Comparison of ENCODE assay signal across 17 mouse cellular contexts in the genomic region with DNA sequence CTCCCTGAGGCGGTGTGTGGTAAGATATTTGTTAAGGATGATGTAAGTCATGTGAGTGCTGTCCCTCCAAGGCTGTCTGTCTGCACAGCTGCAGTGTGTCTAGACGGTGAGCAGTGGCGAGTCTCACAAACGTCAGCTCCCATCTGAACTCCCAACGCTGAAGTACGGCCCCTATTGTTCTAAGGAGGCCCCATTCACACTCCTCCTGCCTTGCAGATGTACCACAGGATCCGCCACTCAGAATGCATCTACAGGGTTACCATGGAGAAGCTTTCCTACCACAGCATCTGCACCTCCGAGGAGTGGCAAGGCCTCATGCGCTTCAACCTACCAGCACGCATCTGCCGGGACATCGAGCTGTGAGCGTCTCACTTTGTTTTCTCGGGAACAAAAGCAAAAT. TPM values are rescaled to one million over a fixed set of nuclear protein-coding genes. Genes with fewer than 3 reads are reported as not detected.
DNase-seq lines count a peak whose midpoint lies in the region; ATAC-seq and TF ChIP-seq lines count a peak whose summit lies in the region.
"Had no signal": no experiment of that assay in that cellular context is flagged by ENCODE, and none has a peak within 500 bp of the region (broad histone marks: within the 10 kb centered on the region; RNA-seq: fewer than 3 reads in every experiment).

No protein-coding gene starts in this region.

- no peak overlapping the region for H3K27ac ChIP-seq in neural tube, embryonic 12.5 days
- peak overlapping the region; percentile 53; the same call in 1 of the 2 replicates for H3K27ac ChIP-seq in forebrain, embryonic 12.5 days
- peak overlapping the region; percentile 35; the same call in 1 of the 2 replicates for H3K27ac ChIP-seq in midbrain, embryonic 11.5 days (ENCODE audit: low read depth, low read length)
- no peak overlapping the region for H3K27ac ChIP-seq in gastrocnemius, adult 2 months
- H3K27ac ChIP-seq: heart, adult 2 months; liver, embryonic 14.5 days; stomach, postnatal 0 days had no signal

- intact Hi-C loops in gastrocnemius, adult 2 months (cut with DNase I): no loop called here

- no peak overlapping the region for H3K4me3 ChIP-seq in neural tube, embryonic 12.5 days
- no peak overlapping the region for H3K4me3 ChIP-seq in forebrain, embryonic 12.5 days (replicated peaks)
- H3K4me3 ChIP-seq in midbrain, embryonic 11.5 days (ENCODE audit: low read depth, low read length): no peak overlapping the region
- H3K4me3 ChIP-seq in gastrocnemius, adult 2 months: no peak overlapping the region
- H3K4me3 ChIP-seq: heart, adult 2 months; megakaryocyte, embryonic 14.5 days had no signal

- WGBS in neural tube, embryonic 12.5 days: 38% methylated on average over 14 of the region's 14 CpGs
- 45% methylated on average over 14 of the region's 14 CpGs for WGBS in forebrain, embryonic 12.5 days
- 50% methylated on average over 14 of the region's 14 CpGs for WGBS in midbrain, embryonic 11.5 days

- no peak for TF ChIP-seq CTCF in gastrocnemius, adult 2 months (IDR thresholded peaks at IDR 0.05)

- no peaks in the 10 kb centered on the region for H3K9me3 ChIP-seq in neural tube, embryonic 12.5 days
- no peaks in the 10 kb centered on the region for H3K9me3 ChIP-seq in forebrain, embryonic 12.5 days
- no peaks in the 10 kb centered on the region for H3K9me3 ChIP-seq in midbrain, embryonic 11.5 days (ENCODE audit: control insufficient read depth, low read length)
- H3K9me3 ChIP-seq: megakaryocyte, embryonic 14.5 days had no signal

- H3K27me3 ChIP-seq in neural tube, embryonic 12.5 days (replicated peaks): no peaks in the 10 kb centered on the region
- no peaks in the 10 kb centered on the region for H3K27me3 ChIP-seq in forebrain, embryonic 12.5 days
- no peaks in the 10 kb centered on the region for H3K27me3 ChIP-seq in midbrain, embryonic 11.5 days (ENCODE audit: control insufficient read depth, insufficient read depth, low read length)

- H3K36me3 ChIP-seq in neural tube, embryonic 12.5 days: peaks cover 7% of the 10 kb centered on the region
- H3K36me3 ChIP-seq in forebrain, embryonic 12.5 days (replicated peaks): no peaks in the 10 kb centered on the region
- H3K36me3 ChIP-seq in midbrain, embryonic 11.5 days (ENCODE audit: control insufficient read depth, insufficient read depth, low read length): no peaks in the 10 kb centered on the region

- H3K4me2 ChIP-seq in neural tube, embryonic 12.5 days (replicated peaks): no peak overlapping the region
- no peak overlapping the region for H3K4me2 ChIP-seq in forebrain, embryonic 12.5 days
- H3K4me2 ChIP-seq in midbrain, embryonic 11.5 days: no peak overlapping the region

- 0 out of 2 replicates have a peak, but pooled peaks have one; percentile 50 for ATAC-seq in neural tube, embryonic 12.5 days (ENCODE audit: low FRiP score, low read depth)
- peak; percentile 75 for ATAC-seq in forebrain, embryonic 12.5 days (ENCODE audit: low FRiP score)
- peak; percentile 76 for ATAC-seq in midbrain, embryonic 11.5 days (ENCODE audit: low FRiP score)
- ATAC-seq: CD4-positive, CD25-positive, alpha-beta regulatory T cell, adult 4 months; inflammation-experienced regulatory T-cells, adult 6 months; lung, postnatal 0 days had no signal

- no peak overlapping the region for H3K9ac ChIP-seq in neural tube, embryonic 12.5 days
- H3K9ac ChIP-seq in forebrain, embryonic 12.5 days: no peak overlapping the region
- H3K9ac ChIP-seq in midbrain, embryonic 11.5 days (ENCODE audit: low read length): 0 out of 2 replicates have a peak overlapping the region, but pooled peaks have one; percentile 11
- H3K9ac ChIP-seq: liver, embryonic 14.5 days had no signal

- H3K4me1 ChIP-seq in neural tube, embryonic 12.5 days: peaks cover 6% of the 10 kb centered on the region; the same call in 1 of the 2 replicates
- peaks cover 9% of the 10 kb centered on the region for H3K4me1 ChIP-seq in forebrain, embryonic 12.5 days
- H3K4me1 ChIP-seq in midbrain, embryonic 11.5 days (ENCODE audit: control insufficient read depth, insufficient read depth, low read length): peaks cover 7% of the 10 kb centered on the region
- H3K4me1 ChIP-seq: megakaryocyte, embryonic 14.5 days had no signal

- DNase-seq in neural tube, embryonic 10.5 days (ENCODE audit: extremely low spot score, low spot score): no peak
- DNase-seq in midbrain, embryonic 11.5 days (ENCODE audit: low spot score, missing footprints): peak; percentile 81
- DNase-seq in spleen, postnatal 10 days (ENCODE audit: low spot score in 2 of 2): no peak
- DNase-seq in adipocyte (ENCODE audit: low spot score): no peak
- no peak for DNase-seq in gastrocnemius, adult 2 months
- DNase-seq: cerebellum, adult 8-10 months; heart, adult 2 months; layer of hippocampus, postnatal 36 days; thymus, postnatal 14 days had no signal

RNA-seq across cellular contexts. Expression of a gene that starts 26.5 kb away (rescaled TPM):
- polyA plus RNA-seq in neural tube, embryonic 12.5 days (2016; fragmentation: Nextera tagmentation; extraction: Ambion mirVana): 2.4 and 2.6 TPM in 2 replicates
- polyA plus RNA-seq in forebrain, embryonic 12.5 days (2016; fragmentation: Nextera tagmentation; extraction: Ambion mirVana): 2.5 and 2.7 TPM in 2 replicates
- polyA plus RNA-seq in midbrain, embryonic 11.5 days (2014; fragmentation: Nextera tagmentation; extraction: Ambion mirVana): 2.7 and 3.2 TPM in 2 replicates
- total RNA-seq in gastrocnemius, adult 2 months (2021): under 1 TPM; 0.25 to 0.26 TPM

Comparison
In these comparisons a context has a peak if more than half of its experiments do, and no peak if none do; other contexts are left out.
1. H3K27ac ChIP-seq: peak in forebrain, embryonic 12.5 days (single experiment) and midbrain, embryonic 11.5 days (single experiment); none in neural tube, embryonic 12.5 days (single experiment) and gastrocnemius, adult 2 months (single experiment).
2. Peak in every context shown above with its lines, with median percentiles within 50 percentile points of each other: ATAC-seq.